Mouse (Mus musculus): Measurements from ENCODE around the gene Bcl2l1. TPM values are rescaled to one million over a fixed set of nuclear protein-coding genes. Genes with fewer than 3 reads are reported as not detected.

The Bcl2l1 gene
- polyA plus RNA-seq, 2 experiments: 46.8 to 91.2 TPM

DNA sequence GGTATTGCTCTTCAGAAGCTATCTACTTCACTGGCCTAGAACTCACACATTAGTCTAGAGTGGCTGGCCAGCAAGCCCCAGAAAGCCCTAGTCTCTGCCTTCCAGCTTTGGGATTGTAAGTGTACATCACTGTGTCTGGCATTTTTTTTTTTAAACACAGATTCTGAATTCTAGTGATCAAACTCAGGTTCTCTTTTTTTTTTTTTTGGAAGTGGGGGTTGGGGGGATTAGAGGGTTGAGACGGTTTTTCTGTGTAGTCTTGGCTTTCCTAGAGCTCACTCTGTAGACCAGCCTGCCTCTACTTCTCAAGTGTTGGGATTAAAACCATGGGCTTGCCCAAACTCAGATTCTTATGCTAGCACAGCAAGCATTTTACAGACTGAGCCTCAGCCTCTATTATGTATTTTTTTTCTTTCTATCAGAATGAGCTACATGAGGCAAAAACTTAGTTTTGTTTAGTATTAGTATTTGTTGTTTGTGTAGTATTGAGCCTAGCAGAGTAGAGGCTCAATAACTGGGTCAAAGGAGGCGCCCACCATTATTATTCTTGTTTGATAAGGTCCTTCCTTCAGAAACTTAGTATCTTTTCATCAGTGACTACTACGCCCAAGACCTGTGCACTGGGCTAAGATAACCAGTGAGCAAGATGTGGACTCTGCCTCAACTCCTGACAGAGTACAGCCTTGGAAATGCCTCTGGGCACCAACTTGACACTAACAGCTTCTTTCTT is 6.9 kb downstream of the Bcl2l1 start:
- no peaks in the 10 kb centered on the region for H3K27me3 ChIP-seq (ENCODE audit: control insufficient read depth, insufficient read depth, low read length)
- no peak overlapping the region for H3K9ac ChIP-seq (ENCODE audit: low read depth, low read length, severe bottlenecking)
- peaks cover 6% of the 10 kb centered on the region; the same call in 1 of the 2 replicates for H3K36me3 ChIP-seq (ENCODE audit: control insufficient read depth, insufficient read depth, low read length)
- no peak overlapping the region for H3K4me2 ChIP-seq (replicated peaks; ENCODE audit: low read depth, low read length, severe bottlenecking)
- WGBS: 83% methylated on average over 3 of the region's 3 CpGs
- H3K4me3 ChIP-seq (replicated peaks; ENCODE audit: low read length): no peak overlapping the region
- no peak for TF ChIP-seq POLR2A (IDR thresholded peaks at IDR 0.05; ENCODE audit: borderline replicate concordance, extremely low read depth, insufficient read depth, insufficient read length)
- no peaks in the 10 kb centered on the region for H3K9me3 ChIP-seq (ENCODE audit: control insufficient read depth, low read length)
- peaks cover 65% of the 10 kb centered on the region for H3K4me1 ChIP-seq (ENCODE audit: control insufficient read depth, insufficient read depth, low read length)
- no peak for DNase-seq (ENCODE audit: low spot score)
- H3K27ac ChIP-seq (replicated peaks; ENCODE audit: low read depth, low read length): no peak overlapping the region
- no peak for ATAC-seq (ENCODE audit: low FRiP score, low read depth)

DNA sequence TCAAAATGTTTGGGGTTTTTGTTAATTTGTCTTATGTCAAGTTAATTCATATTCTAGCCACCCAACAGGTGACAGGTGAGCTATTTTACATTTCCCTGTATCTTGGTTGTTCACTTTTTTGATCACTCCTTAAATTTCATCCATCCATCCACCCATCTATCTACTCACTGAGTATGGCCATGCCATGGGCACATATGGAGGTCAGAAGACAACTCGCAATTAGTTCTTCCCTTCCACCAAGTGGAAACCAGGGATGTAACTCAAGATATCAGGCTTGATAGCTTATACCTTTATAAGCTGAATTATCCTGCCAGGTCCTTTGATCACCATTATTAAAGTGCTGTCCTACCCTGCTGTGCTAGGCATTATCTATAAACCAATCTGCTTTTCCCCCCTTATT is 7.8 kb downstream of the Bcl2l1 start:
- Histone ChIP-seq H3K27ac (replicated peaks; ENCODE audit: low read depth, low read length) (no peak overlapping the region), H3K9ac (ENCODE audit: low read depth, low read length, severe bottlenecking) (no peak overlapping the region)
- 100% methylated on average over 1 of the region's 1 CpGs for WGBS

DNA sequence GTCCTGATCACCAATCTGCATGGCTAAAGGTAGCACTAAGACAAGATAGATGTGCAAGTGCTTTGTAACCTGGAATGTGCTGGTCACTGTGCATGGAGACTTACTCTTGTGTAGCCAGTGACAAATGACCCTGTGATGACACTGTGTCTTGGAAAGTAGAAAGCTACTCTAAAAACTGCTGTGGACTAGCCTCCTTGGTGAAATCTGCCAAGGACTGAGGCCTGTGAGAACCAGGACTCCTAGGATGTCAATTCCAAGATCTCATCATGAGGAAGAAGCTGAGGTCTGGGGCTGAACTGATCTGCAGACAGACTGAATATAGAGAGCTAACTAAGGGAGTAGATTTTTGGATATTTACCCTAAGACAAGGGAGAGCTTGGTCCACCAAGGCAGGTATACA is 10.0 kb downstream of the Bcl2l1 start:
- peaks cover 16% of the 10 kb centered on the region; the same call in 1 of the 2 replicates for H3K36me3 ChIP-seq (ENCODE audit: control insufficient read depth, insufficient read depth, low read length)
- H3K9me3 ChIP-seq (ENCODE audit: control insufficient read depth, low read length): no peaks in the 10 kb centered on the region
- no peak overlapping the region for H3K4me3 ChIP-seq (replicated peaks; ENCODE audit: low read length)
- no peak for DNase-seq (ENCODE audit: low spot score)
- ATAC-seq (ENCODE audit: low FRiP score, low read depth): no peak
- H3K27ac ChIP-seq (replicated peaks; ENCODE audit: low read depth, low read length): peak overlapping the region; percentile 85; the same call in 1 of the 2 replicates
- H3K4me2 ChIP-seq (replicated peaks; ENCODE audit: low read depth, low read length, severe bottlenecking): 0 out of 2 replicates have a peak overlapping the region, but pooled peaks have one; percentile 26
- peaks cover 57% of the 10 kb centered on the region for H3K4me1 ChIP-seq (ENCODE audit: control insufficient read depth, insufficient read depth, low read length)
- H3K27me3 ChIP-seq (ENCODE audit: control insufficient read depth, insufficient read depth, low read length): no peaks in the 10 kb centered on the region
- no peak overlapping the region for H3K9ac ChIP-seq (ENCODE audit: low read depth, low read length, severe bottlenecking)
- TF ChIP-seq POLR2A (IDR thresholded peaks at IDR 0.05; ENCODE audit: borderline replicate concordance, extremely low read depth, insufficient read depth, insufficient read length): no peak

More for the DNA sequence above, 7.8 kb downstream of the Bcl2l1 start:
- no peak overlapping the region for H3K4me3 ChIP-seq (replicated peaks; ENCODE audit: low read length)
- H3K27me3 ChIP-seq (ENCODE audit: control insufficient read depth, insufficient read depth, low read length): no peaks in the 10 kb centered on the region
- no peaks in the 10 kb centered on the region for H3K9me3 ChIP-seq (ENCODE audit: control insufficient read depth, low read length)
- ATAC-seq (ENCODE audit: low FRiP score, low read depth): no peak
- no peak for DNase-seq (ENCODE audit: low spot score)
- peaks cover 62% of the 10 kb centered on the region for H3K4me1 ChIP-seq (ENCODE audit: control insufficient read depth, insufficient read depth, low read length)
- TF ChIP-seq POLR2A (IDR thresholded peaks at IDR 0.05; ENCODE audit: borderline replicate concordance, extremely low read depth, insufficient read depth, insufficient read length): no peak
- H3K4me2 ChIP-seq (replicated peaks; ENCODE audit: low read depth, low read length, severe bottlenecking): no peak overlapping the region
- H3K36me3 ChIP-seq (ENCODE audit: control insufficient read depth, insufficient read depth, low read length): peaks cover 13% of the 10 kb centered on the region; the same call in 1 of the 2 replicates

DNA sequence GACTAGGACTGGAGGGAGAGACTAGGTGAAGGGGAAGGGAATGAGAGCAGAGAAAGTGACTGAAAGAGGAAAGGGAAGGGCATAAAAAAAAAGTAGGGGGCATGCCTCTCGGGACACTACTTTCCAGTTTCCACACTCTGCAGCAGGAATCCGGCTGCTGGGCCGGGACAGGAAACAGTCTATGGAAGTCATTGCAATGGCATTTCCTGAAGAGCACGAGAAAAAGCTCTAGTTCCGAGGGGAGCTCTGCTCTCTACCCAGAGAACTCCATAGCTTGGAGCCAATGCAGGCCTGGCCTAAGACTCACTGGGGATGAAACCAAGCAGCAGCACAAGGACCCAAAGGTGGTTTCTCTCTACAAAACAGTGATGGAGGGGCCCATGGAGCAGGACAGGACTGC is 10.5 kb downstream of the Bcl2l1 start:
- no peaks in the 10 kb centered on the region for H3K9me3 ChIP-seq (ENCODE audit: control insufficient read depth, low read length)
- no peak overlapping the region for H3K9ac ChIP-seq (ENCODE audit: low read depth, low read length, severe bottlenecking)
- DNase-seq (ENCODE audit: low spot score) (peak; percentile 61), ATAC-seq (ENCODE audit: low FRiP score, low read depth) (0 out of 2 replicates have a peak, but pooled peaks have one; percentile 20)
- no peak for TF ChIP-seq POLR2A (IDR thresholded peaks at IDR 0.05; ENCODE audit: borderline replicate concordance, extremely low read depth, insufficient read depth, insufficient read length)
- peak overlapping the region; percentile 26; the same call in 1 of the 2 replicates for H3K4me2 ChIP-seq (replicated peaks; ENCODE audit: low read depth, low read length, severe bottlenecking)
- no peaks in the 10 kb centered on the region for H3K27me3 ChIP-seq (ENCODE audit: control insufficient read depth, insufficient read depth, low read length)
- H3K4me1 ChIP-seq (ENCODE audit: control insufficient read depth, insufficient read depth, low read length): peaks cover 59% of the 10 kb centered on the region
- 18% methylated on average over 5 of the region's 5 CpGs for WGBS
- H3K4me3 ChIP-seq (replicated peaks; ENCODE audit: low read length): no peak overlapping the region
- peak overlapping the region; percentile 85 for H3K27ac ChIP-seq (replicated peaks; ENCODE audit: low read depth, low read length)
- peaks cover 16% of the 10 kb centered on the region; the same call in 1 of the 2 replicates for H3K36me3 ChIP-seq (ENCODE audit: control insufficient read depth, insufficient read depth, low read length)

DNA sequence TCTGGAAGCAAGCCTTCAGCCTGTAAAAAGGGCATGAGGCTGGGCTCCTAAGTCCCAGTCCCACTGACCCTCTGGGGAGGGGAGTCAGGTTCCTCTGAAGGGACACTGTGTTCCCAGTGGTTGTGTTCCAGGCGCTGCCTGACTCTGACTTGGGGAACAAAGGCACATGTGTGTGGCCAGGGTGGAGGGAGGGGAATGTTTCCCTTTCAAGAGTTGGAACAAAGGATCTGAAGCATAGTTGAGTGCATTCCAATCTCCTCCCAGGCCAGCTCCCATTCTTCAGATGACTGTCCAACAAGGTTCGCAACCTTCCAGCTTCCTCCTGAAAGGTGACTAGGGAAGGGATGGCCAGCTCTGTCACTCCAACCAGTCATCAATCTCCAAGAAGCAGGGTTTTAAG is 11.2 kb downstream of the Bcl2l1 start:
- peak overlapping the region; percentile 85 for H3K27ac ChIP-seq (replicated peaks; ENCODE audit: low read depth, low read length)
- H3K4me1 ChIP-seq (ENCODE audit: control insufficient read depth, insufficient read depth, low read length): peaks cover 56% of the 10 kb centered on the region
- H3K27me3 ChIP-seq (ENCODE audit: control insufficient read depth, insufficient read depth, low read length): no peaks in the 10 kb centered on the region
- TF ChIP-seq POLR2A (IDR thresholded peaks at IDR 0.05; ENCODE audit: borderline replicate concordance, extremely low read depth, insufficient read depth, insufficient read length): no peak
- peaks cover 20% of the 10 kb centered on the region; the same call in 1 of the 2 replicates for H3K36me3 ChIP-seq (ENCODE audit: control insufficient read depth, insufficient read depth, low read length)
- DNase-seq (ENCODE audit: low spot score) (peak; percentile 17), ATAC-seq (ENCODE audit: low FRiP score, low read depth) (peak; percentile 41; the same call in 1 of the 2 replicates)
- H3K9me3 ChIP-seq (ENCODE audit: control insufficient read depth, low read length): no peaks in the 10 kb centered on the region
- H3K4me2 ChIP-seq (replicated peaks; ENCODE audit: low read depth, low read length, severe bottlenecking): peak overlapping the region; percentile 26; the same call in 1 of the 2 replicates
- no peak overlapping the region for H3K9ac ChIP-seq (ENCODE audit: low read depth, low read length, severe bottlenecking)
- H3K4me3 ChIP-seq (replicated peaks; ENCODE audit: low read length): no peak overlapping the region
- 62% methylated on average over 2 of the region's 2 CpGs for WGBS

Measured in limb, embryonic 14.5 days (tissue).